Mouse (Mus musculus): ENCODE measurements around the gene Dtl. TPM values are rescaled to one million over a fixed set of nuclear protein-coding genes. Genes with fewer than 3 reads are reported as not detected.

The Dtl gene
- 5.0 TPM for total RNA-seq (2023)

GRCm38 (mm10) chr1:191575458-191576247 lies at the start of gene Dtl, which contains the start of gene Ints7:
TSS of gene Dtl (minus strand) at chr1:191575544.
TSS of gene Ints7 (plus strand) at chr1:191575636.

Other genes starting within 250 kb of the Dtl start
- 10.3 TPM for gene Tmem206, start 249.6 kb downstream of the Dtl start, total RNA-seq (2023)
- 352 TPM for gene Ppp2r5a, start 172.3 kb downstream of the Dtl start, total RNA-seq (2023)
- gene Ints7, start 92 bp upstream of the Dtl start, total RNA-seq (2023): 82.7 TPM
- 15.8 TPM for gene Lpgat1, start 142.3 kb upstream of the Dtl start, total RNA-seq (2023)
- gene Nek2, start 245.9 kb upstream of the Dtl start, total RNA-seq (2023): 0.56 TPM